Mouse (Mus musculus): ENCODE data around the gene Vps41.

The Vps41 gene

DNA sequence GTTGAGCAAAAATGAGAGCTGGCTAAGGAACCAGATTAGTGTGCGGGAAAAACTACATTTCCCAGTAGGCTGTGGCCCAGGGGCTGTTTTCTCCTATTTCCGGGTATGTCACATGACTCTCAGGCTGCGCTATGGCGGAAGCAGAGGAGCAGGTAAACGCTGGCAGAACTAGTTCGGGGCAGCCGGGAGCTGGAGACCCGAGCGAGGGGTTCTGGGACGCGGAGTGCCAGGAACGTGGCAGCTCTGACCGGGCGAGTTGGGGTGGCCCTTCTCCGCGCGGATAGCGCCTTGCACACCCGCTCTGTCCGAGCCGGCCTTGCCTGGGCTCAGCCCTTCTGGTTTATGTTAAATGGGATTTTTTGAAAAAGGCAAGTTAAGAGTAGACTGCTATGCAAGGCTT is at the start of gene Vps41:
Gene Vps41, plus strand, starts transcription at position 102 of the 400 bp plus-strand sequence.
- DNase-seq (ENCODE audit: low spot score in 2 of 2) = peak; percentile 78 to 86

GRCm38 (mm10) chr13:18698518-18699065 is 18.5 kb upstream of the Vps41 start:
- DNase-seq (ENCODE audit: low spot score in 2 of 2) = peak; percentile 71 to 74

- peak in 1 of 2 experiments; percentile 12 for DNase-seq (ENCODE audit: low spot score in 2 of 2)
These were observed 5.4 kb upstream of the Vps41 start for GRCm38 (mm10) chr13:18711685-18712084.

DNA sequence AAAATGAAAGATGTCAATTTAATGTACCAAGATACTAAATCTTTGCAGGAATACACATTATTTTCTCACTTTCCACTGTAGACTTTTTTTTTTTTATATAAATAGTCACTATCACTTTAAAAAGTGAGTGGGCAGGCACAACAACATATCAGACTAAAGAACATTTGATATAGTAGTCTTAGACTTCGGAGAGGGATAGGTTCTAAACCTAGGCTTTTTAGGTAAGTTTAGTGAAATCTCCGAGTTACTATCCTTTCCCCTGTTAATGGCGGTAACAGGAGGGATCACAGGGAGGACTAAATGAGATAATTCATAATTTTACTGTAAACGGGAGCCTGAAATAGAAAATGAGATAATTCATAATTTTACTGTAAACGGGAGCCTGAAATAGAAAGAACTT is 379 bp upstream of the Vps41 start:
- no peak for DNase-seq (ENCODE audit: low spot score in 2 of 2)

GRCm38 (mm10) chr13:18718461-18718860 is 1.4 kb downstream of the Vps41 start:
- DNase-seq (ENCODE audit: low spot score in 2 of 2) = no peak

- no peak for DNase-seq (ENCODE audit: low spot score in 2 of 2)
These were observed 13.6 kb downstream of the Vps41 start for GRCm38 (mm10) chr13:18730666-18731065.

GRCm38 (mm10) chr13:18736590-18736989 is 19.5 kb downstream of the Vps41 start:
- no peak for DNase-seq (ENCODE audit: low spot score in 2 of 2)

DNA sequence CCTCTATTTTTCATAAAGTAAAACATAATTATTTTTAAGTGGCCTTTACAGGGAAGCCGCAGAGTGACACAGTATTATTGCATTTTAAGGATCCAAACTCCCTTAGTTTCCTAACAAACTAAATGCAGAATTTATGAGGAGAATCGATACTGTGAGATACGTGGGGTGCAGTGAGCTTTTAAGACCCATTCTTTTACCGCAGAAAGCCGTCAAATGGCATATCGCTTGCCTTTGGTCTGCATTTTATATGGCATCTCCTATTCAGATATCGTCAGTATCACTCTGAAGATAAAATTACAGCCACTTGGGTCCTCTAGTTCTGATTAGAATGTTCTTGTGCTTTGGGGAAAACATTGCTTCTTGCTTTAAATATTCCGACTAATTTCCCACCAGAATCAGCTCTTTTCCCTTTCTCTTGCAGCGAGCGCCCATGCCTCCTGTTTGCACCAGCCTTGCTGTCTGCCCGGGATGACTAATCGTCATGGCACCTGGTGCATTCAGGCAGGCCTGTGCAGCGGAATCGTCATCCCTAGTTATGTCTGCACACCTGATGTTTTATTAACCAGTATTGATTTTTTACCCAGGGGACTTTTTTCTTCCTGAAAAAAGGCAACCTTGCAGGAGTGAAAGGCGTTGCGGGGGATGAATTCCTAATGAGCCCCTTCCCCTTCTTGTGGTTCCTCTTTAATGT is 26.6 kb downstream of the Vps41 start:
- peak; percentile 28 to 46 for DNase-seq (ENCODE audit: low spot score in 2 of 2)

- DNase-seq (ENCODE audit: low spot score in 2 of 2) = no peak
These were observed 27.2 kb downstream of the Vps41 start for GRCm38 (mm10) chr13:18744266-18744652.

- no peak for DNase-seq (ENCODE audit: low spot score in 2 of 2)
These were observed 40.9 kb downstream of the Vps41 start for GRCm38 (mm10) chr13:18757958-18758357.

GRCm38 (mm10) chr13:18759361-18760056 is 42.4 kb downstream of the Vps41 start:
- no peak for DNase-seq (ENCODE audit: low spot score in 2 of 2)

- no peak for DNase-seq (ENCODE audit: low spot score in 2 of 2)
These were observed 44.4 kb downstream of the Vps41 start for GRCm38 (mm10) chr13:18761452-18761851.

DNA sequence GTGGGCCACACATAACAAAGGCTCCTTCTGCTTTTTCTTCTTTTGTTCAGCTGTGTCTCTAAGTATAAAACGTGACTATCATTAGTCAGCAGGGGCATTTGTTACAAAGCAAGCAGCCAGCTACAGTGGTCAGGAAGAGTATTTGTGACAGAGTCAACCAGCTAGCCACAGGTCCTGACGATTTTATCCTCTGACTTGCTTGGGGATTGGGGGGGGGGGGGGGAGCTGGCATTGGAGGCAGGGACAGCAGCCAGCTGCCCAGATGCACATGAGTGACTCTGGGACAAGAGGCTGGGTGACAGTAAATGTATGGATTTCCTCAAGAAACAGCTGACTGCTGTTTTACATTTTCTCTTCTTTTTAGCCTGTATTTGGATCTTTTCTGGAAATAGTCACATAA is 50.8 kb downstream of the Vps41 start:
- no peak for DNase-seq (ENCODE audit: low spot score in 2 of 2)

DNA sequence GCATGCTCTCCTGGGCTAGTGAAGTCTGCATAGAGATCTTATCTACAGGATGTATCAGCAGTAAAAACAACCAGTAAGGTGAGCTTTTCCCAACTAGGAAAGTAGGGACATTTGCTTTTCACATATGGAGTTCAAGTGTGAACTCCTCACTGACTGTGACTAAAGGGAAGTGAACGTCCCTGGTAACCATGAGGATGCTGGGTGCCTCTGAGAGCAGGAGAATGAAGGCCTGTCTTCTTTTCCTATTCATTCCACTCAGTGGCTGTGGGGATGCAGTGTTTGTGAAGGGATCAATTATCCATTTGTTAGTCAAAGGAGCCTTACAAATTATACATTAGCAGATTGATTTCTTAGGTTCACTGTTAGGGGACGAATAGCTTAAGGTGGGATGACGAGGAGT is 51.4 kb downstream of the Vps41 start:
- DNase-seq (ENCODE audit: low spot score in 2 of 2) = no peak

GRCm38 (mm10) chr13:18773437-18774198 is 56.5 kb downstream of the Vps41 start:
- no peak for DNase-seq (ENCODE audit: low spot score in 2 of 2)

DNA sequence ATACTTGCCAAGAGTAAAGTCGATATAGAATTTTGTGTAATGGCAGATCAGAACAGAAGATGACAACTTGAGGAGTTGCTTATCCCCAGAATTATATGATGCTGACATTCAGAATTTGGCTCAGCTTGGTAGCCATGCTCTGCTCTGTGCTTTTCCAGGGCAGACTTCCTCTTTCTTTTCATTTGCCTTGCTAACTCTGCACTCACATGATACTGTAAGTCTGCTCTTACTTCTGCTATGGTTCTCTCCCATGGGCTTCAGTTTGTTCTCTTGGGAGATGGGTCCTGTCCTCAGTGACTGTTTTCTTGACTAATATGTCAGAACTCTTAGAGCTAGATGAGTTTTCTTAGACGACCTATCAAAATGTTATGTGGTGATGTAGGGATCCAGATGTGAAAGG is 64.2 kb downstream of the Vps41 start:
- DNase-seq (ENCODE audit: low spot score in 2 of 2) = no peak

DNA sequence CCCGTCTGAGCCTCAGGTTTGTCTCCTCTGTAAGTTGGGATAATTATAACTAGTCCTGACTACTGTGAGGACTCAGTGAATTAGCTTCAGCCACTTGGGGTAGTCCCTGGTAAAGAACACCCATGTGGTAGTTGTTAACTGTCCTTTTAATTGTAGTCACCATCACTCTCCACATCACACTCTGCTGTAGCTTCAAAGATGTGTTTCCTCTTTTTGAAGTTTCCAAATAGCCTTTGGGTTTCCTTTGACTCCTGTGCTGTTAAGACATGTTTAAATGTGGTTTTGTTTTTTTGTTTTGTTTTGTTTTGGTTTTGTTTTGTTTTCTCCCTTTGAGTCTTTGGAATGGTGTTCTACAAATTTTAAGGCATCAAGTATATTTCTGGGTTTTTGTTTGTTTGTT is 68.6 kb downstream of the Vps41 start:
- no peak for DNase-seq (ENCODE audit: low spot score in 2 of 2)

- DNase-seq (ENCODE audit: low spot score in 2 of 2) = no peak
These were observed 71.0 kb downstream of the Vps41 start for GRCm38 (mm10) chr13:18788040-18788439.

- DNase-seq (ENCODE audit: low spot score in 2 of 2) = no peak
These were observed 71.6 kb downstream of the Vps41 start for GRCm38 (mm10) chr13:18788689-18789088.

DNA sequence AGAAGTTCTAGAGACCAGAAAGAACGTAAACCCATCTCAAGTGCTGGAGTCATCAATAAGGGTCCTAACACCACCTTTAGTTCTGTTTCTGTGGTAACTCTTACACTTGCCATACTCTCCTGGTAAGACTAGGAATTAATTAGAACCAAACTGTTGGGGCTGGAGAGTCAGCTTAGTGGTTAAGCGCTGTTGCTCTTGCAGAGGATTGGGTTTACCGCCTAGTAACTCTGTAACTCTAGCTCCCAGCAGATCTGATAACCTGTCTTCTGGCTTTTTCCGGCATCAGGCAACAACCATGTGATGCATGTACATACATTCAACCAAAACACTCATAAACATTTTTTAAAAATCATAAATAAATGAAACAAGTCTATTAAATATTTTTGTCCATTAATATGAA is 72.6 kb downstream of the Vps41 start:
- no peak for DNase-seq (ENCODE audit: low spot score in 2 of 2)

DNA sequence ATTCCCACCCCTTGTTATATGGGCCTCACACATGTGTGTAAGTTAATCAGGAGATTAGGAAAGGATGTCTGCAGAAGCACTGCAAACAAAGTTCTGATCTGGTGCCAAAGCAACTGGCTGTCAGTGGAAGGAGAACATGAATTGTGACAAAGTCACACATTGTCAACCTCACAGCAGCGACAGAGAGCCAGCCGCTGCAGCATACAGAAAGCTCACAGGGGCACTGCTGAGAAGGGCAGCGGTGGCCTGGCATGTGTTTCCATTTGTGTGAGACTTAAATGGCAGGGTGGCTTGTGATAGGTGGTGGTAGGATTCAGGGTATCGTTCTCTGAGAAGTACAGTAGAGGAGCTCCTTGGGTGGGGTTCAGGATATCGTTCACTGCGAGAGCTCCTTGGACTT is 73.0 kb downstream of the Vps41 start:
- DNase-seq (ENCODE audit: low spot score in 2 of 2) = no peak

DNA sequence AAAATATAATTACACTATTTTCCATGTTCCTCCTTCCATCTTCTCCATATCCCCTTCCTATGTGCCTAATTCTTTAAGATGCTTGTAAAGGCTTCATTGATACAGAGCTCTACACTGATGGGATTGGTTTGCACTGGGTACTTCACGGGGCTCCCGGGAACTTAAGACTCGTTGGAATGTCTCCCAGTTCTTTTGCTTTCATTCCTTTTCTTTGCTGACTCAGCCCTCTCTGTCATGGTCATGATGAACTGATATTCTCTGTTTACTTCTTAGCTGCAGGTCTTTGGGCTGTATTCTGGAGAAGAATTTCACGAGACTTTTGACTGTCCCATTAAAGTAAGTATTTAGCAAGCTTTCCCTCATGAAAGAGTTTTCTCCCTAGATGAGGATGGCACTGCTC is 74.2 kb downstream of the Vps41 start:
- DNase-seq (ENCODE audit: low spot score in 2 of 2) = no peak

Data from frontal cortex, postnatal 36 days (tissue).